Mouse (Mus musculus): ENCODE measurements around the gene Lgmn.

Lgmn gene

DNA sequence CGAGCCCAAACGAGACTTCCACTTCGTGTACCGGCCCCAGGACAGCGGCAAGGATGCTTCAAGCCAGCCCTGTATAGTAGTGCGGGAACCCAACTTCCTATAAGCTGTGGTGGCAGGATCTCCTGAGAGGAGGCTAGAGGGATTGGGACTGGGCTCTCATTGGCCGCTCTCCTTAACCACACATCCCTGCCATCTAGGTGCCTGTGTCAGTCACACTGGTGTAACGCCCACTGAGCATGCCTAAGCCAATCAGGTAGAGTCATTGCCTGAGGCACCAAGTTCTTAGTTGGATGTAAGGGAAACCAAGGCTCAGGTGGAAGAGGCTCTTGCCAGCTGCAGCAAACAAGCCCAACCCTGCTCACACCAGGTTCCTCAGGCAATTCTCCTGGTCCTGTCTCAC is 49.6 kb downstream of the Lgmn start:
- DNase-seq (ENCODE audit: low spot score), result no peak

DNA sequence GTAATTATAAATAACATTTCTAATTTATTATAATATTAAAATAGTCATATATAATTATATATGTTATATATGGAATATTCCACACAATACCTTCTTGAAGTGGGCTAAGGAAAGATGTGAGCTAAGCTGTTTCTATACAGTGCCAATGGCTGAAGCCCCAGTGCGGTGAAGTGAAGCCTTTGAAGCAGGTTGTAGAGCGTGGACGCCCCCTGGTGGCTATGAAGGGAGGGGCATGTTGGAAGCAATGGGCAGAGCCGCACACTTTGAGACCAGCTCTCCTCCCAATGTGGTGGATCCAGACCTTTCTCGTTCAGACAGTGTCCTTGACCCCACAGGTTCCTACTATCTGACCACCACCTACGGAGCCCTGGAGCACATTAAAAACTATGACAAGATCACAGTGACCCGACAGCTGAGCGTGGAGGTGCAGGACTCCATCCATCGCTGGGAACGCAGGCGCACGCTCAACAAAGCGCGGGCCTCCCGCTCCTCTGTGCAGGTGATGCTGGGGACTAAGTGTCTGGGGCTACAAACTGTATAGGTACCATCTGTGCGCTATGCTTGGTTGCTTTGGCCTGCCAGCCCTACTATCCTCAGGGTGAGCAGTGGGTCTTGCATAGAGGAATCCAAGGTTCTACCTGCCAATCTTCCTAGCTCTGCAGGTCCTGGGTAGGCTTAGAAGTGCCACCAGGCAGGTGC is 52.2 kb downstream of the Lgmn start:
- DNase-seq (ENCODE audit: low spot score), result peak; percentile 59

DNA sequence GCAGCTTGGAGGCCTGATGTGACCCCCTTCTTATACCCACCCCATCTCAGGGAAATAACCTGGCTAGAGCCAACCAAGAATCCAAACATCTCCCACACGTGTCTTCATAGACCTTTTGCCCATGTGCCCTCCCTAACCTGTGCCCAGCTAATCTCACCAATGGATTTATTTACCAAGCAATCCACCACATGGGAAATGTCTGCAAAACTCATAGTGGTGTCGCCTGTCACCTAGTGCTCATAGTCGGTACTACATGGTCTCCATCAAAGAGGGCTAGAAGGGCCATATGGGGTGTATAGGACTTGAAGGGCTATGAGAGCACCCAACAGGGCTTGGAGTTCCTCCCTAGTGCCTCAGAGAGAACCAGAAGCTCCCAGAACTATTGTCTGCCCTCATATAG is 54.8 kb downstream of the Lgmn start:
- DNase-seq (ENCODE audit: low spot score), result no peak

DNA sequence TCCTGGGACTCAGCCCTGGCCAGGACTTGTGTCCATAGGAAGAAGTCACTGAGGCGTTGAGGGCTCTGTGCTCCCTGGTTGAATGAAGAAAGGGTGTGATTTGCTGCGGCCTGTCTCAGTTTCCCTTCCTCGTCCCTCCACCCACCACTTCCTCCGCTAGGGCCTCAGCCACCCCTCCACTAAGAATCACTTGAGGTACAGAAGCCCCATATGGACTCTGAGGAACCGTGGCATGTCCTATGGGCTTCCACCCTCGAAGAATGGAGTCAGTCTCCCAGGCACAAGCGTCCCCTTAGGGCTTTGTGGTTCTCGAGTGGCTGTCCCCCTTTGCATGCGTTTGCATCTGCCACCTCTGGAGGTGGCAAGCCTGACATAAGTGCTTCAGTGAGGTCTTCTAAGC is 56.3 kb downstream of the Lgmn start:
- DNase-seq (ENCODE audit: low spot score), result no peak

DNA sequence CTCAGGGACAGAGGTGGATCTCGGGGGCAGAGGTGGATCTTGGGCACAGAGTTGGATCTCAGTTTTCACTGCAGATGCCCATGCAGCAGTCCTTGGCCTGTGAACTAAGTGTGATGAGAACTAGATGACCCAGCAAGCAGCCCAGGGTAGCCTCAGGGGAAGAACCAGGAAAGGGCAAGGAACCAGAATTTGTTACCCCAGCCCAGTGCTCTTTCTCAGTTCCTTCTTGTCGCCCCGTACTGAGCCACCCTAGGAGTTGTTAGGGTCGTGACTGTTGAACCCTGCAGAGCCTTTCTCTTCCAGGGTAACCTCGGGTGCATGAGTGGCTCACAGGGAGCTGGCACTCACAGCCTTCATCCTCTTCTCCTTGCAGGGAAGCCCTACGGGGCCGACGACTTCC is 57.4 kb downstream of the Lgmn start:
- no peak for DNase-seq (ENCODE audit: low spot score)

DNA sequence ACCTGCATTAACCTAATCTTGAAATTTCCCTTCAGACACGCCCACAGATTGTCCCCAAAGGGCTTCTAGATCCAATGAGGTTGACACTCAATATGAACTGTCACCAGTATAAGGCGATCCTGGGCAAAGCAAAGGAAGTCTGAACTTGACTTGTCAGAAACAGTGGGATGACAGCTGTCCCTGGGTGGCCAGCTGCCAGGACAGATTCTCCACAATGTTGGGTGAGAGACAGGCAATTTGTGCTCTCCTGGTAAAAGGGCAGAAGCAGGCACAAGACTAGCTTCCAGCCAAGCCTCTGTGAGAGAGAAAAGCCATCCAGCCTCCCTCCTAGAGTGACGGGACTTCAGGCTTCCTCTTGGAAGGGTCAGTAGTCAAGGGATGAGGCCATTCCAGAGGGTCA is 67.3 kb downstream of the Lgmn start:
- DNase-seq (ENCODE audit: low spot score), result no peak

DNA sequence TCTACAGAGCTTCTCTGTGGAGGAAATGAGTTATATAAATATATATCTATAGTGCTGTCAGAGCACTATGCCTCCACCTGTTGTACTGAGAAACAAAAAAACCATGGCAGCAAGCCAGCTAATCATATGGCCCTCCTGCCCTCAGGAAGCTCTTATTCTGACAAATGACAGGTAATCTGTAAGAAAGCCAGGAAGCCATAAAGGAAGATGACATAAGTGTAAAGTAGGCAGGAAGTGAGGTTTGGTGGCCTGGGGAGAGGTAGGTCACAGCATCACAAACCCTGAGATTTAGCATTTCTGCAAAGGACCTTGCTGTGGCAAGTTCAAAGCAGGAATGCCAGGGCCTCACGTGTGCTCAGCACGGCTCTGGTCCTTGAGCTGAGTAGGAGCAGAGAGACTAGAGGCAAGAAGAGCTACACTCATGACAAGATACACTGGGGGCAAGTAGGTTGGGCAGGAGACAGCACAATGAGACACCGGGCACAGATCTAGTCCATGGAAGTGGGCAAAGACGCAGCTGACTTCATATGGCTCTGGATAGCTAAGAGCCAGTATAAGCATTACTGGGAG is 68.6 kb downstream of the Lgmn start:
- DNase-seq (ENCODE audit: low spot score), result no peak

DNA sequence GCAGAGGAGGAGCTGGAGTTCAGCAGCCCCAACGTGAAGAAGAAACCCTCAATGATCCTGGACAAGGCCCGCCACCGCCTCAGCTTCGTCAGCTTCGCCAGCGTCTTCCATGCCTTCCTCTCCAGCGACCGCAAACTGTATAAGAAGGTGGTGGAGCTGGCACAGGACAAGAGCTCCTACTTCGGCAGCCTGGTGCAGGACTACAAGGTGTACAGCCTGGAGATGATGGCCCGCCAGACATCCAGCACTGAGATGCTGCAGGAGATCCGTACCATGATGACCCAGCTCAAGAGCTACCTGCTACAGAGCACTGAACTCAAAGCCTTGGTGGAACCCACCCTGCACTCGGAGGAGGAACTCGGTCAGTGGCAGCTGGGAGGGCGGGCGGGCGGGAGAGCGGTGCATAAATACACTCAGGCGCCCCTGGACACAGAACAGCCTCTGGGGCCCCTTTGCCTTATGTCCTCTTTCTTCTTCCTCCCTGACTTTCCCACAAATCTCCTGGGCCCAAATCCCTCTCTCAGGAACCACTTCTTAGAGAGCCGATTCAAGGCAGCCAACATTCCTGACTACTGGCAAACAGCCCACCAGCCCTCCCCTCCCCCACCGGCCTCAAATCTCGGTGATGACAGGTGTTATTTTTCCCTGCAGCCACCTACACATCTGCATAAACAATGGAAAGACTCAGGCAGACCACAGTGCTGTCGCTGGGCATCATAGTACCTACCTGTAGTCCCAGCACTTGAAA is 70.0 kb downstream of the Lgmn start:
- no peak for DNase-seq (ENCODE audit: low spot score)

DNA sequence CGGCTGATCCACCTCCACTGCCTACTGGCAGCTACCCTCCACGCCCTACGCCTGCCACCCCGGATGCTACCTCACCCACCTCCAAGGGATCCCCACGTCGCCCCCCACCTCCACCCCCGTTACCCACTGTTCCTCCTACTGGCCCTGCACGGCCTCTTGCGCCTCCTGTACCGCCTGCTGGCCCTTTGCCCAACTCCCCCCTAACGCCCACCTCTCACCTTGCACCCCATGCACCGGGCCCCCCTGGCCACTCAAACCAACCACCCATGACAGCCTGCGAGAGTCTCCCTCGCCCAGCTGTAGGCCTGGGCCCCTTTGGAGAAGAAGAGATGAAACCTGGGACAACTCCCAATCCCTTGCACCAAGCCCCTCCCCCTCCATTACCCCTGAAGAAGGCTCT is 71.1 kb downstream of the Lgmn start:
- DNase-seq (ENCODE audit: low spot score), result no peak

DNA sequence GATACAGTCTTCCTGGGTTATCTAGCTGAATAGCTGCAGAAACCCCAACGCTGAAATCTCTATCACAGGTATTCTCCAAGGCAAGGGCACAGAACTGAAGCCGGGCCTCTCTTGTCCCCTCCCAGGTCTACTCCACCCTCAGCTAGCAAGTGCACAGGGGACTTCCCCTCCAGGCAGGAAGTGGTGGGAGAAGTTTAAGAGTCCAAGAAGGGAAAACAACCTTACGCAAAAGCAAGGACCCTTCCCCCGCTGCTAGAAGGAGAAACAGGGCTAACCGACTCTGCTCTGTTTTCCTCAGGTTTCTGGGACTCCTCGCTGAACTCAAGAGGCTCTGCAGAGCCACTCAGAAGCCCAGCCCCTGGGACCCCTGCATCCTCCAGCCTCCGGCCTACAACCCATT is 71.5 kb downstream of the Lgmn start:
- no peak for DNase-seq (ENCODE audit: low spot score)

DNA sequence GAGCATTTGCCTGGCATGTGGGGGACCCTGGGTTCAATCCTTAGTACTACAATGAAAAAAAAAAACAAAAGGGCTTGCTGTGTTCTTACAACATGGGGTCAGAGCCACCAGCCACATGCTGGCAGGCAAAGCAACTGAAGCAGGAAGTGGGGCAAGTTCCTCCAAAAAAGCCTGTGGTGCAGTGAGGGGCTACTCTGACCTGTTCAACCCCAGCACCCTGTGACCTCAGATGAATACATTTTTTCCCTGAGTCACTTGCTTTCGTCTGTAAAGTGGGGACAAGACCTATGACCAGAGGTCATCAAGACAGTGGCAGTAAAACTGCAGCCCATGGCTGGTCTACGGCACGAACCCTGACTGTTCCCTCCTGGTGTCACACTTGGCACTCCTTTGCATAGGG is 72.5 kb downstream of the Lgmn start:
- DNase-seq (ENCODE audit: low spot score), result no peak

DNA sequence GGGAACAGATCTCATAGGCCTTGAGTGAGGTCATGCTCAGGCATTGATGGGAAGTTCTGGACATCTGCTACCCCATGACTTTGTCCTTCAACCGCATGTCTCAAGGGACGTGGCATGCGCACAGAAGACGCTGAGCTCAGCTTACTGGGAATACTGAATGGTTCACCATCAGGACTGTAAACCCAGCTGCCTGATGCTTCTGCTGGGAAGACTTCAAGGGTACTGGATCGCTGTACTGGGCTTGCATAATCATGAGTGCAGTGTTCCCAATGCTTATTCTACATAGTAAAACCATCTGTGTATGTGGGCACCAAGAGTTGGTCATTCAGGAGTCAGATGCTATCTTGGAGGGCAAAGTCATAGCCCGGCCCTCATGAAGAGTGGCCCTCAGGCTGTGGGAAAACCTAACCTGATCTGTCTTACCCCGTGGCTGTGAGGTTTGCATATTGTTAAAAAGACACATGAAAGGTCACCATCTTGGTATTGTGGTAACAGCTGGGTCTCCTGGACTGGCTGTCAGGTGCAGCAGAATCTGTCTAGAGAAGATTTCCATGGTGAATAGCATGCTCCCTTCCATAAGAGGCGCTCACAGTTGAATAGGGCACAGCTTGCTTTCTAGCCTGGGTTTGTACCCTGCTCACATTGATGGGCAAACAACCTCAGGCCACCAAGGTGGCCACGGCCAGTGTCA is 73.3 kb downstream of the Lgmn start:
- no peak for DNase-seq (ENCODE audit: low spot score)

DNA sequence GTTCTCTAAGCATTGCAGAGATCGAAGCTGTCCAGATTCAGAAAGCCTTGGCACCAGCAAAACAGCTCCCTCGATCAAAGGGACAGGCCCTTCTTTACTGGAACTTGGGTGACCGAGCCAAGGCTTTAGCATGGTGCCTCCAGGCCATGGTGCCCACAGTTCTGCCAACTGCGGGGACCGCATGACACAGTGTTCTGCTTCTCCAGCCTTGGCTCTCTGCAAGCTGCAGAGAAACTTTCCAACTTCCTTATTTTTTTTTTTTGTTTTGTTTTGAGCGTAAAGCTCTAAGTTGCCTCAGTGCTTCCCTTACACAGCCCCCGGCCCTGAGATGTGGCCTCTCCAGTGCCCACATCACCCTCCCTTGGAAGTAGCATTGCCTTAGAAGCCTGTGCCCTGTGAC is 74.6 kb downstream of the Lgmn start:
- DNase-seq (ENCODE audit: low spot score), result no peak

DNA sequence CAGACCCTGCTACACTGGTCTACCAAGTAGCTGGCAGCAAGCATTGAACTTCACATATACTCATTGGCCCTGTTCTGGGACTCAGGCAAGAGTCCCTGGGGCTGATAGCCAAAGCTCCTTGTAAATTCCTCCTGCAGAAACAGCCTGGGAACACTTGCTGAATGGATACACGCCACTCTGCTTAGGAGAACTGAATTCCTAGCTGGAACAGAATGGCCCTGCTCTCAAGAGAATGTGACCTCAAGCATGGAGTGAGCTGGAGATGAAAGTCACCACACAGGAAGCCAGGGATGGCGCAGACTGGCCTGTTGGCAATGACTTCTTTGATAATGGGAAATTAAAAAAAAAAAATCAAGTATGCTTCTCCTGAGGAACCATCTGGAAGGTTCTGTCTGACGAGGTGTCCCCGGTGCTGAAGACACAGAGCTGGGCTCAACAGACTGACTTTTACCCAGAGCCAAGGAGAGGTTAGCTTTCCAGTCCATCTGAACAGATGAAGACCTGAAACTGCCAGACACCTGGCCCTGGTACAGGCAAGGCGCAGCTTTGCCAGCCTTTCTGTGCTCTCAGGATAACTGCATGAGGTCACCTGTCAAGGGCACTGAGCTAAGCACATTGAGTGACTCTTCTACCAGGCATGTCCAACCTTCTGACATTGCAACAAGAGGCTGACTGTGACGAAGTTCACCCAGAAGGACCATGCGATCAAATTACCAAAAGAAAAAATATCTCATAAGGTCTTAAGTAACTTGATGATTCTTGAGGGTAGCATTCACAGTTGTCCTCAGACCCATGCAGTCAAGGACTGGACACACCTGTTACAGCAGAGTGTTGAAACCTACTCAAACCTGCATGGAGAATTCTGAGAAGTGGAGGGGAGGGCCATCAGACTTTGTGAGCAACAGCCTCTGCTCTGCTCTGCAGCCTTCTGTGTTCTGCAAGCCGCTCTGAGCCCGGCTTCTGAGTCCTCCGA is 78.1 kb downstream of the Lgmn start:
- no peak for DNase-seq (ENCODE audit: low spot score)

DNA sequence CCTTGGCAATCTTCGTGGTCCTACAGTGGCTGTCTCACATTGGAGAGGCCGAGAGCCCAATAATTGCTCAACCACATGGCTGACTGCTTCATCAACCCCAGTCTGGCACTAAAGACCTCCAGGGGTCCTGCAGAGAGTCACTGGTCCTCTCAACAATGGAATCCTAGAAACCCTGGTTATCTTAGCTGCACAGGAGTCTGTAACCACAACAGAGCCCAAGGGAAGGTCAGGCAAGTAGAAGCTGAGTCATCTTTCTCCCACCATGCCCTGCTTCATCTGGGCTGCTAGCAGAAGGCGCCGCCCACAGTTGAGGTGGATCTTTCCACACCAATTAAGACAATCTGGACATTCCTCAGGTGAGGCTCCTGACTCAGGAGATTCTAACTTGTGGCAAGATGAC is 80.2 kb downstream of the Lgmn start:
- no peak for DNase-seq (ENCODE audit: low spot score)

DNA sequence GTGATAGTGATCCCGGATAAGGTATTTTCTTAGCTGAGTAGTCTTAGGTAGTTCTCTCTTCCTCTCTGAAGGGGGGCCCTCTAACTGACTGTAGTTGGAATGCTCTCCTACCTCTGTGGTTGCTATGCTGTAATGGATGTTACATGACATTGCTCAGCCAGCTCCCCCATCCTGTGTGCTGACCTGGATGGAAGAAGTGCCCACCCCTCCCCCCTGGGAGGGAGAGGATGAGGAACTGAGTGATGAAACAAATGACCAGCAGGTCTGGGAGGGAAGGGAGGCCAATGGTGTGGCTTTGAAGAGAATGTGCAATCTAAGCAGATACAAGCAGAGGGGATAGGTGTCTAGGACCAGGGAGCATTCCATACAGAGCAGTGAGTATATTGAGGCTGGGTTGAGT is 82.8 kb downstream of the Lgmn start:
- no peak for DNase-seq (ENCODE audit: low spot score)

DNA sequence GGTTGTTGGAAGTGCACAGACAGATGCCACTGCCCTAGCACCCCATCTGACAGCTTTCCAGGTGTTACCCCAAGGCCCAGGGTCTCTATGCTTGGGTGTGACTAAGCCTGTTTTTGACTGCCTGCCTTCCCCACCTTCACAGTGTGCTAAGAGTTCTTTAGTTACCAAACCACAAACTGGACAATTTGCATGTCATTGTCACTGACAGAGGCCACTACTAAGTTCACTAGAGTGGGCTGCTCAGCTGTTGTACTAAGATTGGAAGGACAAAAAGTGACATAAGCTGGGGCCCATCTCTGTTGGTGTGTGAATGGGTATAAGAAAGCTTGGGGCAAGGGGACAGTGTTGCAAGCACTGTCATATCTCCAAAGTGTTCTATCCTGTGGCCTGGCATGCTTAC is 83.8 kb downstream of the Lgmn start:
- no peak for DNase-seq (ENCODE audit: low spot score)

DNA sequence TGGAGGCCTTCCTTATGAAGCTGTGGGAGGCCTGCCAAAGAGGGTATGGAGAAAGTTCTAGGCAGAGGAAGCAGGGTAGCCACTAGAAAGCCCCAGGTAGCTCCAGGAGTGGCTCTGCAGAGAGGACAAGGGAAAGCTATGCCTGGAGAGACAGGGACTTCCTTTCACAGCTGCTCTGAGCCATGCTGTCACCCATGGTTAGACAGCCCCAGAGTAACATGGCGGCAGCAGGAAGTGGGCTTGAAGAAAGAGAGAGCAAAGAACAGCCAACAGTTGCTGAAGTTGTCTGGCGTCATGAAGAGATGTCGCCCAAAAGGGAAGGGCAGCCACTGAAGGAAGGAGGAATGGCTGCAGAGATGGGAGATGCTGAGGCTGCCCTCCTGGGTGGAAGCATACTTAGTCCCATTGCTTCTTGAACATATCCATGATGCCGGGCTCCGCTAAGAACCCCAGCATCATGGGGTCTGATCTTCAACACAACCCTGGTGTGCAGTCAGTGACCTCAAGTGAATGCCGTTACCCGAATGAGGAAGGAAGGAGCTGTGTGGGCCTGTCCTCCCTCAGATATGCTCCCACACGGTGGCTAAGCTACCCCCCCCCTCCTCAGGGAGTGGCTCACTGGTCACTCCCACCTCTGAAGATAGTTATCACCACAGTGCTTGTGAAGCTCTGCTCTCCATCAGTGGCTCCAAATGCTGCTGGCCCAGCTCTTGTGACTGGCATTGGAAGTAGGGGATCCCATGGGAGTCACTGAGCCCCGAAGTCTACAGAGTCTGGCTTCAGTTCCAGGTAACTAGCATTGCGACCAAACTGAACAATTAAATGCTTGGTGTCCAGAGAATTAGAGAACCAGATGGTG is 85.3 kb downstream of the Lgmn start:
- no peak for DNase-seq (ENCODE audit: low spot score)

DNA sequence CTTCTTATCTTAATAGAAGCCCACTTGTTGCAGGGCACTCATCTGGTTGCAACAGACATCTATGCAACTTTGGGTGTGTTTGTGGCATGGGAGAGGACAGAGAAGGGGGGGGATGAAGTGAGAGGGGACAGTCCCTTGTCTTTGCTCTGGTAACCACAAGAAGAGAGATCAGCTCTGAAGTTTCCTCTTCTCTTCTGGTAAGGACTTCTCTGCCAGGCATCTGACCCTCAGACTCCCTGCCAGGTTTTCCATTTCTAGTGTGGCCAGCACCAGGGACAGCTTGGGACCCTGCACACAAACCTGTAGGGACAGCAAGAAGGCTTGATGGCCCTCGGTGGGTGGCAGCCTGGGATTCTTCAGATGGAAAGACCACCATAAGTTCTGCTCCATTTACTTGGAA is 88.6 kb downstream of the Lgmn start:
- no peak for DNase-seq (ENCODE audit: low spot score)

DNA sequence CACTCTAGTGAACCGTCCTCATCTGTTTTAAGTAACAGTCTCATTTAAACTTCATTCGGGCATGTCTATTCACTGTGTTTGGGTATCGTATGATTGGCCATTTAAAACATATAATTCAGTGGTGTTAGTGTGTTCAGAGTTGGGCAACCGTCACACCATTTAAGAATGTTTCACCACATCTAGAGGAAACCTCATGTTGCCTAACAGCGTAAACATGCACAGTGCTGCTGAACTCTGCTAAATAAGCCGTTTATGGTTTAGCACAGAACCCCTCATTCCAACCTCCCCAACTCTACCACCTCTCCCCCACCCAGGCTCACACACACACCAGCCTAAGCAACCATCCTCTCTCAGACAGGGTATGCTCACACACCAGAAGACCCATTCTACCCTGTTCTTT is 91.2 kb downstream of the Lgmn start:
- no peak for DNase-seq (ENCODE audit: low spot score)

DNA sequence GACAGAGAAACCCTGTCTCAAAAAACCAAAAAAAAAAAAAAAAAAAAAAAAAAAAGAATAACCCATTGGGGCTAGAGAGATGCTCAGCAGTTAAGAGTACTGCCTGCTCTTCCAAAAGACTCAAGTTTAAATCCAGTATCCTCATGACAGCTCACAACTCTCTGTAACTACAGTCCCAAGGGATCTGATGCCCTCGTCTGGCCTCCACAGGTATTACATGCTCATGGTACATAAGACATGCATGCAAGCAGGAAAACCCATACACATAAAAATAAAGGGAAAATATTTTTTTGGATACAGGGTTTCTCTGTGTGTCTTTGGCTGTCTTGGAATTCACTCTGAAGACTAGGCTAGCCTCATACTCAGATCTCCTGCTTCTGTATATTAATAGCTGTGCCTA is 93.1 kb downstream of the Lgmn start:
- peak; percentile 36 for DNase-seq (ENCODE audit: low spot score)
